Mouse (Mus musculus) olfactory bulb, adult 2 months (tissue): ENCODE results near the gene Frk. TPM values are rescaled to one million over a fixed set of nuclear protein-coding genes. Genes with fewer than 3 reads are reported as not detected.
"Not testable (repeated sequence)": the region's sequence is repeated elsewhere in the genome, so short reads cannot be mapped to it uniquely, and the experiment has no call there.

Experiments used
- H3K27ac ChIP-seq: fragments of 200-500 bp; 2 replicates; pipeline ENCODE4 v1.5.1; 2012; ENCODE audit warnings: low read depth, low read length; ENCODE audit not compliant: insufficient read depth
- H3K4me1 ChIP-seq: fragments of 200-500 bp; 2 replicates; pipeline ENCODE4 v1.6.1; 2012; ENCODE audit warnings: low read length; ENCODE audit not compliant: control insufficient read depth, insufficient read depth
- H3K4me3 ChIP-seq: fragments of 200-500 bp; 2 replicates; pipeline ENCODE4 v1.5.1; 2012; ENCODE audit warnings: mild to moderate bottlenecking, low read depth, low read length, moderate library complexity; ENCODE audit not compliant: insufficient read depth
- CTCF ChIP-seq: fragments of 200-500 bp; IDR thresholded peaks from 2 replicates; pipeline ENCODE4 v1.5.1; 2012; ENCODE audit warnings: low read depth, mild to moderate bottlenecking, low read length, moderate library complexity; ENCODE audit not compliant: insufficient read depth
- POLR2A ChIP-seq: fragments of 200-500 bp; IDR thresholded peaks from 2 replicates; pipeline ENCODE4 v1.6.1; 2012; ENCODE audit warnings: mild to moderate bottlenecking, low read depth, low read length, moderate library complexity; ENCODE audit not compliant: insufficient read depth
- WGBS: fragments of 180-500 bp; shearing (Covaris S2); methylation state at CpG from one replicate; pipeline ENCODE4 v1.1.7; 2018; 5-methylcytosine and 5-hydroxymethylcytosine counted together
- polyA plus RNA-seq: library from polyadenylated mRNA; stranded (reverse); fragments of >200 nt; gene quantifications from 2 replicates; pipeline ENCODE4 v1.2.4, GENCODE M21; 2012; ENCODE audit warnings: low replicate concordance; ENCODE audit not compliant: missing spikeins, insufficient read depth, insufficient read length

The Frk gene
- polyA plus RNA-seq, 1 experiment = not detected

GRCm38 (mm10) chr10:34551636-34552035 is 68.4 kb downstream of the Frk start:
- no peaks in the 10 kb centered on the region for H3K4me1 ChIP-seq
- 82% methylated on average over 5 of the region's 5 CpGs for WGBS
- H3K27ac ChIP-seq = no peak overlapping the region
- no peak overlapping the region for H3K4me3 ChIP-seq
- no peak for TF ChIP-seq POLR2A
- TF ChIP-seq CTCF = no peak

- TF ChIP-seq POLR2A (no peak), CTCF (no peak)
- H3K4me3 ChIP-seq = no peak overlapping the region
- H3K4me1 ChIP-seq = no peaks in the 10 kb centered on the region
- WGBS = 95% methylated on average over 1 of the region's 1 CpGs
- no peak overlapping the region for H3K27ac ChIP-seq
Measured at GRCm38 (mm10) chr10:34563518-34564176, 80.4 kb downstream of the Frk start.

GRCm38 (mm10) chr10:34615474-34615873 is 132.3 kb downstream of the Frk start:
- no peak for TF ChIP-seq CTCF
- TF ChIP-seq POLR2A = no peak
- Histone ChIP-seq H3K4me1 (no peaks in the 10 kb centered on the region), H3K27ac (no peak overlapping the region), H3K4me3 (no peak overlapping the region)

GRCm38 (mm10) chr10:34617216-34617615 is 134.0 kb downstream of the Frk start:
- H3K4me3 ChIP-seq = no peak overlapping the region

GRCm38 (mm10) chr10:34618490-34618889 is 135.3 kb downstream of the Frk start:
- Histone ChIP-seq H3K4me1 (no peaks in the 10 kb centered on the region), H3K4me3 (no peak overlapping the region), H3K27ac (no peak overlapping the region)
- 62% methylated on average over 3 of the region's 3 CpGs for WGBS
- TF ChIP-seq POLR2A = no peak
- TF ChIP-seq CTCF = no peak

More at GRCm38 (mm10) chr10:34617216-34617615, 134.0 kb downstream of the Frk start:
- no peaks in the 10 kb centered on the region for H3K4me1 ChIP-seq
- 50% methylated on average over 2 of the region's 2 CpGs for WGBS
- H3K27ac ChIP-seq = no peak overlapping the region
- TF ChIP-seq CTCF (no peak), POLR2A (no peak)

GRCm38 (mm10) chr10:34620540-34620939 is 137.3 kb downstream of the Frk start:
- 84% methylated on average over 8 of the region's 8 CpGs for WGBS

GRCm38 (mm10) chr10:34638245-34638644 is 155.0 kb downstream of the Frk start:
- WGBS = 62% methylated on average over 1 of the region's 1 CpGs

More at GRCm38 (mm10) chr10:34620540-34620939, 137.3 kb downstream of the Frk start:
- not testable (repeated sequence) for H3K4me1 ChIP-seq, H3K27ac ChIP-seq, H3K4me3 ChIP-seq

More at GRCm38 (mm10) chr10:34638245-34638644, 155.0 kb downstream of the Frk start:
- Histone ChIP-seq H3K4me1 (no peaks in the 10 kb centered on the region), H3K4me3 (no peak overlapping the region), H3K27ac (no peak overlapping the region)
- TF ChIP-seq CTCF (no peak), POLR2A (no peak)

Other genes starting within 250 kb of the Frk start
- not detected in 2 replicates for gene Tspyl1, start 201.2 kb upstream of the Frk start, polyA plus RNA-seq
- gene Tspyl4, start 186.0 kb upstream of the Frk start, polyA plus RNA-seq = 276 TPM in 1 of 2 replicates, not detected in the other
- gene Col10a1, start 93.4 kb upstream of the Frk start, polyA plus RNA-seq = not detected in 2 replicates
- not detected in 2 replicates for gene Nt5dc1, start 64.8 kb upstream of the Frk start, polyA plus RNA-seq